Mouse (Mus musculus): ENCODE measurements around the gene Sbno1.
A peak's percentile ranks its signal among the peaks of the same experiment; 100 is the strongest.

The Sbno1 gene

GRCm38 (mm10) chr5:124334392-124334791 is 91.4 kb downstream of the Sbno1 start:
- no peak for DNase-seq (ENCODE audit: low read depth)

GRCm38 (mm10) chr5:124330086-124330485 is 95.7 kb downstream of the Sbno1 start:
- DNase-seq (ENCODE audit: low read depth) = no peak

- peak; percentile 99 for DNase-seq (ENCODE audit: low read depth)
Observed at GRCm38 (mm10) chr5:124327510-124328364, 98.1 kb downstream of the Sbno1 start, which contains the start of the genes Mphosph9 and 2810006K23Rik. TSS of gene Mphosph9 (minus strand) at chr5:124327972. TSS of gene 2810006K23Rik (plus strand) at chr5:124328089.

GRCm38 (mm10) chr5:124326829-124327228 is 99.0 kb downstream of the Sbno1 start:
- DNase-seq (ENCODE audit: low read depth) = peak; percentile 20
